Mouse (Mus musculus): Measurements from ENCODE around the gene Plekhm3.

DNA sequence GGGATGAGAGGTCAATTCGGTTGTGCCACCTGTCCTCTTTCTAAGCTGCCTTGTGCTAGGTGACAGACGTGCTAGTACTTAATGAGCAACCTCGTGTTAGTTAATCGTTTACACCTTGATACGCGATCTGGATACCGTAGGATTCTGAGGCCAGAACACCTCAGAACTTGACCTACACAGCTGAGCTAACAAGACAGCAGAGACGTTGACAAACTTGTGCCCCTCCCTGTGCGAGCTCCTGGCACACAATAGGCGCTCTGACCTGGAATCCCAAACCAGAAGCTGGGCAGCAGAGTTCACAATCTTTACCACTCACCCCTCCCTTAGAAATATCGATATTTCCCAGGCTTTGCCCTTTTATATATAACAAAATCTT is 218.5 kb downstream of the Plekhm3 start:
- no peak for TF ChIP-seq CTCF (IDR thresholded peaks at IDR 0.05; ENCODE audit: insufficient read depth, low read length)
- TF ChIP-seq POLR2A (IDR thresholded peaks at IDR 0.05; ENCODE audit: borderline replicate concordance, extremely low read depth, low read depth, low read length): no peak

Measured in lung, adult 2 months (tissue).